ENCODE assay signal across 12 mouse cellular contexts in the genomic region with DNA sequence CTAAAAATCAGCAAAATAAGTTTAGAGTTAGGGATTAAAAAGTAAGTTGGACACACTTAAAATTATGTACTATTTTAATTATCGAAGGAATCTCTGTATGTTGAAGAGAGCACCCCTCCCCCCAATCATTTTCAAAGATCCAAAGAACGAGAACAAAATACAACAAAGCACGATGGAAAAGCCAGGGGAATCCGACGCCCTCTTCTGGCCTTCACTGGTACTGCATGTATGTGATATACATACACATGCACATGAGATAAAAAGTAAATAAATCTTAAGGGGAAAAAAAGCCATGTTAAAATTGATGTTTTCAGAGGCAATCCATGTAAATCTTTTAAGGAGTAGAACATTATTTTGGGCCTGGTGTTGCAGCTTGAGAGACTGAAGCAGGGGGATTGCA.
DNase-seq lines count a peak whose midpoint lies in the region; ATAC-seq and TF ChIP-seq lines count a peak whose summit lies in the region.
"Had no signal": no experiment of that assay in that cellular context is flagged by ENCODE, and none has a peak within 500 bp of the region (broad histone marks: within the 10 kb centered on the region; RNA-seq: fewer than 3 reads in every experiment).

No protein-coding gene starts in this region.

- 41% methylated on average over 5 of the region's 5 CpGs for WGBS in kidney, postnatal 0 days
- 15% methylated on average over 5 of the region's 5 CpGs for WGBS in midbrain, embryonic 11.5 days
- 13% methylated on average over 5 of the region's 5 CpGs for WGBS in midbrain, embryonic 16.5 days

- in situ Hi-C loops in Patski (cut with MboI; ENCODE audit: low pct_unique_long_range_greater_than_20kb) = no loop called here

- ATAC-seq in kidney, postnatal 0 days (replicated peaks; ENCODE audit: low FRiP score, low read depth) = no peak
- ATAC-seq in midbrain, embryonic 11.5 days (ENCODE audit: low FRiP score) = no peak
- ATAC-seq in midbrain, embryonic 16.5 days = no peak
- no peak for ATAC-seq in Patski
- ATAC-seq: forebrain, embryonic 16.5 days had no signal

- CTCF ChIA-PET in Patski (lab: Charles Lee) = interaction anchor here (1.6 kb wide), 1 partner anchor 37 kb away, joined by 4 read pairs; no protein-coding TSS in a partner anchor

- no peaks in the 10 kb centered on the region for H3K36me3 ChIP-seq in kidney, postnatal 0 days (ENCODE audit: insufficient read depth, low read length)
- H3K36me3 ChIP-seq in midbrain, embryonic 11.5 days (ENCODE audit: control insufficient read depth, insufficient read depth, low read length) = no peaks in the 10 kb centered on the region
- no peaks in the 10 kb centered on the region for H3K36me3 ChIP-seq in midbrain, embryonic 16.5 days (ENCODE audit: control insufficient read depth, insufficient read depth, low read length)
- H3K36me3 ChIP-seq: hindbrain, embryonic 13.5 days; lung, embryonic 15.5 days had no signal

- H3K9ac ChIP-seq in kidney, postnatal 0 days (ENCODE audit: low read depth, low read length) = no peak overlapping the region
- no peak overlapping the region for H3K9ac ChIP-seq in midbrain, embryonic 11.5 days (ENCODE audit: low read length)
- no peak overlapping the region for H3K9ac ChIP-seq in midbrain, embryonic 16.5 days (ENCODE audit: low read depth, low read length)
- H3K9ac ChIP-seq: hindbrain, embryonic 13.5 days; lung, embryonic 15.5 days had no signal

- H3K9me3 ChIP-seq in kidney, postnatal 0 days (replicated peaks; ENCODE audit: low read length) = no peaks in the 10 kb centered on the region
- no peaks in the 10 kb centered on the region for H3K9me3 ChIP-seq in midbrain, embryonic 11.5 days (ENCODE audit: control insufficient read depth, low read length)
- H3K9me3 ChIP-seq in midbrain, embryonic 16.5 days (replicated peaks; ENCODE audit: control insufficient read depth, low read length, poor library complexity, severe bottlenecking) = no peaks in the 10 kb centered on the region
- H3K9me3 ChIP-seq: hindbrain, embryonic 13.5 days; lung, embryonic 15.5 days had no signal

- H3K27ac ChIP-seq in kidney, postnatal 0 days = no peak overlapping the region
- no peak overlapping the region for H3K27ac ChIP-seq in midbrain, embryonic 11.5 days (ENCODE audit: low read depth, low read length)
- no peak overlapping the region for H3K27ac ChIP-seq in midbrain, embryonic 16.5 days (ENCODE audit: low read length)
- H3K27ac ChIP-seq: hindbrain, embryonic 13.5 days; lung, embryonic 15.5 days had no signal

- TF ChIP-seq CTCF in kidney, postnatal 0 days (IDR thresholded peaks at IDR 0.05; ENCODE audit: low read depth) = peak; percentile 63
- TF ChIP-seq CTCF in Patski (IDR thresholded peaks at IDR 0.05) = peak; percentile 59

- POLR2A ChIA-PET in Patski (lab: Charles Lee) = no interaction called here

- H3K27me3 ChIP-seq in kidney, postnatal 0 days (ENCODE audit: insufficient read depth, low read length) = no peaks in the 10 kb centered on the region
- H3K27me3 ChIP-seq in midbrain, embryonic 11.5 days (ENCODE audit: control insufficient read depth, insufficient read depth, low read length) = no peaks in the 10 kb centered on the region
- no peaks in the 10 kb centered on the region for H3K27me3 ChIP-seq in midbrain, embryonic 16.5 days (ENCODE audit: control insufficient read depth, insufficient read depth, low read depth, low read length)
- no peaks in the 10 kb centered on the region for H3K27me3 ChIP-seq in Patski
- H3K27me3 ChIP-seq: hindbrain, embryonic 13.5 days; lung, embryonic 15.5 days had no signal

- H3K4me3 ChIP-seq in kidney, postnatal 0 days (replicated peaks; ENCODE audit: low read depth, low read length) = no peak overlapping the region
- no peak overlapping the region for H3K4me3 ChIP-seq in midbrain, embryonic 11.5 days (ENCODE audit: low read depth, low read length)
- H3K4me3 ChIP-seq in midbrain, embryonic 16.5 days (ENCODE audit: low read depth, low read length) = no peak overlapping the region
- H3K4me3 ChIP-seq: hindbrain, embryonic 13.5 days; lung, embryonic 15.5 days had no signal

- DNase-seq in kidney, postnatal 0 days (ENCODE audit: low spot score) = peak; percentile 18
- DNase-seq in kidney, adult 9 months = no peak
- DNase-seq in midbrain, embryonic 11.5 days (ENCODE audit: low spot score, missing footprints) = peak; percentile 88
- no peak for DNase-seq in Patski (ENCODE audit: low read depth, low spot score)
- DNase-seq in embryo, embryonic 11 days = peak; percentile 32
- DNase-seq in heart, adult 11 months = no peak
- DNase-seq: adrenal gland, postnatal 36 days; cerebellum, adult 11-12 months had no signal

- H3K4me1 ChIP-seq in kidney, postnatal 0 days (replicated peaks; ENCODE audit: insufficient read depth, low read length) = no peaks in the 10 kb centered on the region
- H3K4me1 ChIP-seq in midbrain, embryonic 11.5 days (ENCODE audit: control insufficient read depth, insufficient read depth, low read length) = no peaks in the 10 kb centered on the region; the same call in 1 of the 2 replicates
- H3K4me1 ChIP-seq in midbrain, embryonic 16.5 days (ENCODE audit: control insufficient read depth, insufficient read depth, low read length) = no peaks in the 10 kb centered on the region
- H3K4me1 ChIP-seq: lung, embryonic 15.5 days had no signal

- no peak overlapping the region for H3K4me2 ChIP-seq in kidney, postnatal 0 days (ENCODE audit: low read length)
- no peak overlapping the region for H3K4me2 ChIP-seq in midbrain, embryonic 11.5 days
- no peak overlapping the region for H3K4me2 ChIP-seq in midbrain, embryonic 16.5 days (ENCODE audit: low read length)
- H3K4me2 ChIP-seq: hindbrain, embryonic 13.5 days; lung, embryonic 15.5 days had no signal

Comparison
In these comparisons a context has a peak if more than half of its experiments do, and no peak if none do; other contexts are left out.
1. DNase-seq: peak in kidney, postnatal 0 days (single experiment), midbrain, embryonic 11.5 days (single experiment) and embryo, embryonic 11 days (single experiment); none in kidney, adult 9 months (single experiment), Patski (single experiment) and heart, adult 11 months (single experiment).